Mouse (Mus musculus) macrophage (primary cell): ENCODE measurements around the gene Fancm. TPM values are rescaled to one million over a fixed set of nuclear protein-coding genes. Genes with fewer than 3 reads are reported as not detected.

Experiments
- H3K27ac ChIP-seq: fragments of 350-480 bp; formaldehyde crosslinking; 2 replicates; pipeline ENCODE4 v1.9.0; 2021
- H3K36me3 ChIP-seq: fragments of 350-480 bp; formaldehyde crosslinking; 2 replicates; pipeline ENCODE4 v1.9.0; 2021; ENCODE audit errors: inconsistent target
- H3K4me3 ChIP-seq: fragments of 350-480 bp; formaldehyde crosslinking; 2 replicates; pipeline ENCODE4 v1.9.0; 2021; ENCODE audit errors: inconsistent target
- H3K79me2 ChIP-seq: fragments of 350-480 bp; formaldehyde crosslinking; 2 replicates; pipeline ENCODE4 v1.9.0; 2021; ENCODE audit errors: inconsistent target
- WGBS: methylation state at CpG from one replicate; pipeline ENCODE4 v1.1.7; 2026; ENCODE audit warnings: inconsistent platforms; ENCODE audit not compliant: missing documents; 5-methylcytosine and 5-hydroxymethylcytosine counted together
- polyA plus RNA-seq: library from polyadenylated mRNA; stranded (reverse); fragments of 250-400 nt; gene quantifications from 3 replicates; pipeline ENCODE4 v1.2.4, GENCODE M21; 2018; ENCODE audit warnings: inconsistent platforms
- total RNA-seq, 78 experiments: library from RNA; depleted of rRNA; stranded (reverse); fragments of 250-400 nt; gene quantifications; 1 replicate in 9 of 78; 2 replicates in 24 of 78; 3 replicates in 43 of 78; 4 replicates in 2 of 78; pipeline ENCODE4 v1.2.4; 2018; ENCODE audit warnings: inconsistent platforms in 56 of 78

Gene Fancm
- 10 to 100 TPM; 11.6 to 42.4 (median 21.2) TPM for total RNA-seq (2018; cell fraction: chromatin; rRNA removed)
- 1 to 10 TPM; 1.4 to 6.2 (median 2.7) TPM for total RNA-seq (2018; cell fraction: cytosol; rRNA removed)
- total RNA-seq (2018; cell fraction: nucleus; rRNA removed), result 10 to 100 TPM in 15 of 26 experiments, 1 to 10 TPM in 11; 4.1 to 28.9 (median 12.4) TPM
- 2.3 to 5.2 TPM (median 5.0 TPM) in 3 replicates for polyA plus RNA-seq

GRCm38 (mm10) chr12:65075085-65075732 lies at the start of gene Fancm:
Gene Fancm, plus strand, starts transcription at chr12:65075603.
- Histone ChIP-seq H3K36me3 (no peaks in the 10 kb centered on the region), H3K79me2 (peaks cover 8% of the 10 kb centered on the region; the same call in 1 of the 2 replicates), H3K4me3 (peak within 1 kb of the TSS; percentile 70), H3K27ac (peak within 1 kb of the TSS; percentile 43)
- 3% methylated on average over 37 of the region's 39 CpGs for WGBS

- 41% methylated on average over 8 of the region's 8 CpGs for WGBS
- Histone ChIP-seq H3K27ac (0 out of 2 replicates have a peak overlapping the region, but pooled peaks have one; percentile 17), H3K36me3 (no peaks in the 10 kb centered on the region), H3K79me2 (peaks cover 44% of the 10 kb centered on the region), H3K4me3 (no peak overlapping the region; the same call in 1 of the 2 replicates)
Observed at GRCm38 (mm10) chr12:65035839-65036189, 39.6 kb upstream of the Fancm start.

- Histone ChIP-seq H3K36me3 (no peaks in the 10 kb centered on the region), H3K79me2 (peaks cover 50% of the 10 kb centered on the region), H3K27ac (peak within 1 kb of the TSS; percentile 27), H3K4me3 (peak within 1 kb of the TSS; percentile 62)
- 2% methylated on average over 49 of the region's 65 CpGs for WGBS
Observed at GRCm38 (mm10) chr12:65036190-65036870, 39.1 kb upstream of the Fancm start, which contains the start of gene Prpf39. Gene Prpf39, plus strand, starts transcription at chr12:65036333.

- H3K79me2 ChIP-seq, result peaks cover 56% of the 10 kb centered on the region
- H3K4me3 ChIP-seq, result peak overlapping the region; percentile 62
- peaks cover 3% of the 10 kb centered on the region; the same call in 1 of the 2 replicates for H3K36me3 ChIP-seq
- 7% methylated on average over 18 of the region's 18 CpGs for WGBS
- peak overlapping the region; percentile 27 for H3K27ac ChIP-seq
Observed at GRCm38 (mm10) chr12:65036892-65037545, 38.4 kb upstream of the Fancm start.

- peak overlapping the region; percentile 62 for H3K4me3 ChIP-seq
- peak overlapping the region; percentile 27 for H3K27ac ChIP-seq
- 0% methylated on average over 4 of the region's 4 CpGs for WGBS
- H3K79me2 ChIP-seq, result peaks cover 62% of the 10 kb centered on the region
- H3K36me3 ChIP-seq, result peaks cover 8% of the 10 kb centered on the region; the same call in 1 of the 2 replicates
Observed at GRCm38 (mm10) chr12:65037546-65037937, 37.9 kb upstream of the Fancm start.

GRCm38 (mm10) chr12:65048799-65049198 lies 26.6 kb upstream of the Fancm start:
- H3K79me2 ChIP-seq, result peaks cover 84% of the 10 kb centered on the region
- H3K36me3 ChIP-seq, result peaks cover 54% of the 10 kb centered on the region
- no peak overlapping the region for H3K4me3 ChIP-seq
- H3K27ac ChIP-seq, result no peak overlapping the region

- no peak overlapping the region for H3K27ac ChIP-seq
- H3K4me3 ChIP-seq, result no peak overlapping the region
- H3K36me3 ChIP-seq, result peaks cover 85% of the 10 kb centered on the region
- no peaks in the 10 kb centered on the region; the same call in 1 of the 2 replicates for H3K79me2 ChIP-seq
- WGBS, result 27% methylated on average over 2 of the region's 2 CpGs
Observed at GRCm38 (mm10) chr12:65058203-65058602, 17.2 kb upstream of the Fancm start.

- no peak overlapping the region for H3K4me3 ChIP-seq
- no peak overlapping the region for H3K27ac ChIP-seq
- no peaks in the 10 kb centered on the region; the same call in 1 of the 2 replicates for H3K79me2 ChIP-seq
- H3K36me3 ChIP-seq, result peaks cover 61% of the 10 kb centered on the region
Observed at GRCm38 (mm10) chr12:65061082-65061481, 14.3 kb upstream of the Fancm start.

GRCm38 (mm10) chr12:65065241-65065640 lies 10.2 kb upstream of the Fancm start:
- Histone ChIP-seq H3K4me3 (no peak overlapping the region), H3K79me2 (no peaks in the 10 kb centered on the region), H3K36me3 (peaks cover 32% of the 10 kb centered on the region), H3K27ac (no peak overlapping the region)
- WGBS, result 0% methylated on average over 2 of the region's 2 CpGs

- H3K27ac ChIP-seq, result no peak overlapping the region
- H3K4me3 ChIP-seq, result no peak overlapping the region
- H3K36me3 ChIP-seq, result peaks cover 25% of the 10 kb centered on the region; the same call in 1 of the 2 replicates
- H3K79me2 ChIP-seq, result no peaks in the 10 kb centered on the region
- WGBS, result 10% methylated on average over 3 of the region's 3 CpGs
Observed at GRCm38 (mm10) chr12:65066234-65066633, 9.2 kb upstream of the Fancm start.

- Histone ChIP-seq H3K36me3 (0 out of 2 replicates have a peak, but pooled peaks cover 7% of the 10 kb centered on the region), H3K4me3 (no peak overlapping the region), H3K79me2 (no peaks in the 10 kb centered on the region), H3K27ac (no peak overlapping the region)
- WGBS, result 57% methylated on average over 4 of the region's 4 CpGs
Observed at GRCm38 (mm10) chr12:65068409-65068808, 7.0 kb upstream of the Fancm start.

- 5% methylated on average over 21 of the region's 21 CpGs for WGBS
Observed at GRCm38 (mm10) chr12:65072911-65073610, 2.3 kb upstream of the Fancm start.

GRCm38 (mm10) chr12:65073611-65074178 lies 1.7 kb upstream of the Fancm start, which contains the start of gene Fkbp3:
Gene Fkbp3, minus strand, starts transcription at chr12:65074007.
- under 1% methylated on average over 47 of the region's 49 CpGs for WGBS
- Histone ChIP-seq H3K4me3 (peak within 1 kb of the TSS; percentile 79), H3K79me2 (peaks cover 8% of the 10 kb centered on the region; the same call in 1 of the 2 replicates), H3K36me3 (no peaks in the 10 kb centered on the region), H3K27ac (peak within 1 kb of the TSS; percentile 67)

More at GRCm38 (mm10) chr12:65072911-65073610, 2.3 kb upstream of the Fancm start:
- H3K79me2 ChIP-seq, result peaks cover 8% of the 10 kb centered on the region; the same call in 1 of the 2 replicates
- H3K4me3 ChIP-seq, result peak overlapping the region; percentile 79
- H3K36me3 ChIP-seq, result no peaks in the 10 kb centered on the region
- H3K27ac ChIP-seq, result peak overlapping the region; percentile 67
